Comparison of ENCODE assay signal across 20 mouse cellular contexts in genomic region chr6:53369147-53369546, GRCm38 (mm10).
"Had no signal": no experiment of that assay in that cellular context is flagged by ENCODE, and none has a peak within 500 bp of the region (broad histone marks: within the 10 kb centered on the region; RNA-seq: fewer than 3 reads in every experiment).

No protein-coding gene starts in this region.

- H3K27ac ChIP-seq: heart, adult 2 months; heart, embryonic 13.5 days; heart, embryonic 15.5 days; hindbrain, embryonic 13.5 days; hindbrain, embryonic 15.5 days; hindbrain, postnatal 0 days; kidney, embryonic 15.5 days; kidney, postnatal 0 days; limb, embryonic 12.5 days; liver, embryonic 13.5 days had no signal

- H3K36me3 ChIP-seq: heart, embryonic 13.5 days; heart, embryonic 15.5 days; hindbrain, embryonic 13.5 days; hindbrain, embryonic 15.5 days; kidney, embryonic 15.5 days; liver, embryonic 13.5 days had no signal

- ATAC-seq: hindbrain, postnatal 0 days; intestine, embryonic 16.5 days had no signal

- H3K4me3 ChIP-seq: heart, adult 2 months; heart, embryonic 13.5 days; heart, embryonic 15.5 days; hindbrain, embryonic 13.5 days; hindbrain, embryonic 15.5 days; kidney, embryonic 15.5 days; limb, embryonic 12.5 days; liver, embryonic 13.5 days had no signal

- DNase-seq: gastrocnemius, postnatal 10 days; gastrocnemius, postnatal 36 days; heart, postnatal 14 days; kidney, adult 11 months; kidney, postnatal 14 days; kidney, postnatal 36 days; layer of hippocampus, postnatal 36 days; left cerebral cortex, postnatal 4 days; liver; liver, embryonic 13.5 days had no signal
